Mouse (Mus musculus) adrenal gland, adult 18-20 months (tissue): Measurements from ENCODE around the gene Ric1. TPM values are rescaled to one million over a fixed set of nuclear protein-coding genes. Genes with fewer than 3 reads are reported as not detected.

Source experiments
- DNase-seq, 2 experiments: peaks; one replicate each; pipeline ENCODE4 v3.0.0; 2021 to 2022; ENCODE audit warnings: low spot score in 2 of 2
- long read RNA-seq, 2 experiments: library from polyadenylated mRNA; stranded (forward); transcript quantifications; one replicate each; pipeline ENCODE4 v2.0.0; 2021
- total RNA-seq, 2 experiments: library from RNA; stranded (reverse); gene quantifications; 1 replicate in 1 of 2; 2 replicates in 1 of 2; pipeline ENCODE4 v1.2.3; 2021

Gene Ric1
- 10 to 100 TPM; 30.2 to 34.3 TPM for total RNA-seq
- long read RNA-seq, experiment 1, full-length matches to known transcripts: 2 of 4 reads
- long read RNA-seq, experiment 1, partial matches to known transcripts: 0 of 4 reads
- long read RNA-seq, experiment 1, other reads (novel, unspliced or antisense): 2 of 4 reads
- long read RNA-seq, experiment 2, full-length matches to known transcripts: 1 of 5 reads
- long read RNA-seq, experiment 2, partial matches to known transcripts: 2 of 5 reads
- long read RNA-seq, experiment 2, other reads (novel, unspliced or antisense): 2 of 5 reads

DNA sequence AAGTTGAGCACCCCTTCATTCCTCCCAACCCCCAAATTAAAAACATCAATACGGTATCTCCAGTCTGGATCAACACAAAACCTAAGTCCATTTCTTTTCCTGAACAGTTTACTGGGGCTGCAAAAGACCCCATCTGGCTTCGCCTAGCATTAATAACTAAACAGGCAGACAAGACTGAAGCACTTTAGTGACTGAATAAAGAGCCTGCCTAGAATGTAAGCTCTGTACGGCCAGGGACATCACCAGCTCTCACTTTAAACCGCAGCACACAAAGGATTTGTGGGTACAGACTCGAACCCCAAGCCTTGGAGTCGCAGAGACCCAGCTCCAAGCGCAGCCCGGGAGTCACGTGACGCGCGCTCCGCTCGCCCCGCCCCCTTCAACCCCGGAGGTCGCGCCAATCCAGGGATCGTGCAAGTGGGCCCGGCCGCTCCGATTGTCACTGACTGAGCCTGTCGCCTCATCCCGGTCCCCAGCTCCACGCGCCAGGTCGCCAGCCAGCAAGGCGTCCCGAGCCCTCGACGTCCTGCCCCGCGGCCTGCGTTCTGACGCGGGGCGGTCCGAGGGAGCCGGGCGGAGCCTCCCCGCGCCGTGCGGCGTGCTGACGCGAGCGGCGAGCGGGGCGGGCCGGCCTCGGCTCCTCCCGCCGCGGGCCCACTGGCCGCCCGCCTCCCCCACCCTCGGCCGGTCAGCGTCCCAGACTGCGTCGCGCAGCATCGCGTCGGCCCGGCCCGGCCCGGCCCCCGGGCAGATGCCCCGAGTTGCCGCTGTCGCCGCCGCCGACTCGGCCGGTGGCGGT, at the start of gene Ric1:
Gene Ric1 (plus strand): TSS at position 646 of the 799 bp plus-strand sequence.
- DNase-seq: peak; percentile 87 to 90

DNA sequence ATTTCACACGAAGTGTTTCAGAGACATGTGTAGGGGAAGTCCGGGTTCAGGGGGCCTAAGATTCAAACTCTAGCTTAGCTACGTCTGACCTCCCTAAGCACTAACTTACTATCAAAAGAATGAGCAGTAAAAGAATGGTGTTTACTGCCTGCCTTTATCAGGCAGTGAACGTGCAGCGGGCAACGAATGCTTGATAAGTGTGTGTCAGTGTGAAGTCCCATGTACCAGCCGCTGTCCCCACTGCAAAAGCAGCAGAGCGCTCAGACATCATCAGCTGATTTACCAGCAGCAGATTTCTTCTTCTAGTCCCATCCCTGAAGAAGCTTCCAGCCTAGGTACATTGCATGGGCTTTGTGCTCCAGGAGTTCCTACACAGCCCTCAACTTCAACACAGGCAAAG, 49.7 kb upstream of the Ric1 start:
- no peak for DNase-seq

DNA sequence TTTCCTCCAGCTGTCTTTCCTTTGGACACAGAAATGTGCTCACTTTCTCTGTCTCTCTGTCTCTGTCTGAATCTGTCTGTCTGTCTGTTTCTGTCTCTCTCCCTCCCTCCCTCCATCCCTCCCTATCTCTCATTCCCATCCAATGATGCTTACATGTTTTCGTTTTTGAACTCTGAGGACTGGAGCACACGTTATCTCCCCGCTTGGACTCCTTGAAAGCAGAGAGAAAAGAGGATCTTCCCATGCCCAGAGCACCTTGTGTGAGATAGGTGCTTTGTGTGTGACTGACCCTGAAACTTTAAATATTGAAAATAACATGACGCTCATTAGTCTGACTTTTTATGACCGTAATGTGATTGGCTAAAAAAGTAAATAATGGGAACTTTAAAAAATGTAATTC, 49.1 kb upstream of the Ric1 start:
- DNase-seq: no peak

DNA sequence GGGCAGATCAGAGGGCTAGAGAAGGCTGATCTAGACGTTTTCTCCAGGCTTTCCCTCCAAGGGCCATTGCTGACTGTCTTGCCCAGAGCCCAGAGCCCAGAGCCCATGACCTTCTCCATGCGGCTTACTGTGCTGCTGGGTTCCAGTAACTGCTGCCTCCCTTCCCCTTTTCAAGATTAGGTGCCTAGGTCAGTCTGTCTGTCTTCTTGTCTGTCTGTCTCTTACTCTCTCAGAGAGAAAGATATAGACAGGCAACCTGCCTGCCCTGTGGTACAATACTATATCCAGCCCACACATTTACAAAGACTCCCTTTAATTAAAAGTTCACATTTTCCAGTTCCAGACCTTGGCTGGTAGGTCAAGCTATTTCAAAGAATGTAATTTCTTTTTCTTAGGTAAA, 47.3 kb upstream of the Ric1 start:
- DNase-seq: no peak

DNA sequence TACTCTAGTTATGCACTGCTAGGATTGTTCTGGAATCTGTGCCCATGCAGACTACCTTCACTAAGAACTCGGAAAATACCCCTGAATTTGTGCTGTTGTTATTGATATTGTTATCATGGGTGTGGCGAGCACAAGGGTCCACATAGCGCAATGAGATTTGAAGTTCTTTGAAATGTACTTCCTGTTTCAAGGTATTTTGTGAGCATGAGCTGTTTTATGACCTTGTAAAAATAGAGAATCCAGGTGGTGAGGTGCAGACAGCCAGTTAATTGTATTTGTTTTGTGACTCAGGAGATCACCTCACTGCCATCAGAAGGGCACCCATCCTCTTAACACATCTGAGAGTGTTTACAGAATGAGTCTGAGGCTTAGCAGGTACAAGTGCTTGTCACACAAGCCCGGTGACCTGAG, 46.9 kb upstream of the Ric1 start:
- DNase-seq: no peak

DNA sequence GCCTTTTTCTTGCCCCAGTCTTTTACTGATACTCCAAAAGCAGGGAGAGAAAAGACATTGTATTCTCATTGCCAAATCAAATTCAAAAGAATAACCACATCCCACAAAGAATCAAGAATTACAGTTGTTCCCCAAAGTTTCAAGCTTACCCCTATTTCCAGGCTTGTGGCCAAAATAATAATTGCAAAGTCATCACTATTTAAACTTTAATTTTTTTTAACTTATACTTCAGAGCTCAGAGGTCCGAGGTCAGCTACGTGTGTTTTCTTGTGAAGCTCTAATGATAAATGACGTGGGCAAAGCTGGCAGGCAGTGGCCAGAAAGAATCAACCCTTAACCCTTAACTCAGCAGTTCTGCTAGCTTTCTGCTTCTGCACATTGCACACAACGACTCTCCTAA, 43.5 kb upstream of the Ric1 start:
- DNase-seq: no peak

DNA sequence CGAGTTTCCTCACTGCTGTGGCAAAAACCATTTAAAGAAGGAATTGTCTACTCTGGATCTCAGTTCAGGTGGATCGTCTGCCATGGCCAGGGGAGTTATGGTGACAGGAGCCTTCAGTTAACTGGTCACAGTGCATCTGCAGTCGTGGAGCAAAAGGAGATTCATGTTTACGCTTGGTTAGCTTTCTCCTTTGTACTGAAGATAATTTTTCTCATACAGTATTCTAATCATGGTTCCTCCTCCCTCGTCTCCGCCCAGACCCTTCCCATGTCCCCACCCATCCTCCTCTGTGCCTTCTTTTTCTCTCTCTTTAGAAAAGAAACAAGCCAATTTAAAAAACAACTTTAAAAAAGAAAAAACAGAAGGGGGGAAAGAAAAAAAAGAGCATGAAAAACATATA, 40.5 kb upstream of the Ric1 start:
- no peak for DNase-seq

DNA sequence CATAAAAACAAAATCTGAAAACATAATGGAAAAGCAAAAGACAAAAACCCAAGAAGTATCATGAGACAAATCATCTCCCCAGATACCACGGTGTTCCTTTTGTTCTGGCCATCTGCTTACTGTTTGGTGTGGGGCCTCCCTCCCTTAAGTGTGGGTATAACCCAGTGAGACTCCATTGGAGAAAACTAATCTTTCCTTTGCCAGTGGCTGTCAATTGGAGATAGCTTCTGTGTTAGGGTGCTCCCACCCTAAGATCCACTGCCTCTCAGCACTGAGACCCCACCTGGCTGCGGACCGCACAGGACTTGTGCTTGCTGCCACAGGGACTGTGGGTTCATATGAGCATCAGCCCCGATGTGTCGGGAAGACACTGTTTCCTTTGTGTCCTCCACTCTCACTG, 39.9 kb upstream of the Ric1 start:
- no peak for DNase-seq

DNA sequence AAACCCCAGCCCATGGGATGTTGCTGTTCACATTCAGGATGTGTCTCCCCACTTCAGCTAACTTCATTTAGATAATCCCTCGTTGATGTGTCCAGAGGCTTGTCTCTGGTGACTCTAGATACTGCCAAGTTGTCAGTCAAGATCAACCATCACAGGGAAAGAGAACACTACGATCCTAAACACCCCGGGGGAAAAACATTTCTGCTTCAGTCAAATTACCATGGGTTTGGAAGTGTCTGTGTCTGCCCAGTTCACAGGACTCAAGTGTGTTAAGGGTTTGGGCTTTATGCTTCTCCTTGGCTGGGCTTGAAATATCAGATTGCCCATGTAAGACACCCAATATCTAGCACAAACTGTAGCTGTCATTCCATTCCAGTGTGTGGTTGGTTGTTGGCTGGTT, 39.4 kb upstream of the Ric1 start:
- DNase-seq: no peak

DNA sequence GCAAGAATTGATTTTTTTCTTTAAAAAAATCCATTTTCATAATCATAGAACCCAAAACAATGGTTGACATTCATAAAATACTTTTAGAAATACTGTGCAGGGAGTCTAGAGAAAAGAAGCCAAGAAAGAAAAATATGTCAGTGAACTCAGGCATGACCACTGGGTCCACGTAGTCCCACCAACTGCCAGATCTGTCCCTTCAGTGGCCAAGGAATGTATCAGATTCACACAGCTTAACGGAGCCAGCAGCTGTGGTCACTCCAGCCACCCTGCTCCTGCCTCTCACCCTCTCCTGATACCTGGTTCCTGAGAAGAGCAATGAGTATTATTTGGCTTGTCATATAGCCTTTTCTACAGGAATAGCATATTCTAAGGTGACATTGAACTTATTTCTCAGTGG, 38.7 kb upstream of the Ric1 start:
- no peak for DNase-seq

DNA sequence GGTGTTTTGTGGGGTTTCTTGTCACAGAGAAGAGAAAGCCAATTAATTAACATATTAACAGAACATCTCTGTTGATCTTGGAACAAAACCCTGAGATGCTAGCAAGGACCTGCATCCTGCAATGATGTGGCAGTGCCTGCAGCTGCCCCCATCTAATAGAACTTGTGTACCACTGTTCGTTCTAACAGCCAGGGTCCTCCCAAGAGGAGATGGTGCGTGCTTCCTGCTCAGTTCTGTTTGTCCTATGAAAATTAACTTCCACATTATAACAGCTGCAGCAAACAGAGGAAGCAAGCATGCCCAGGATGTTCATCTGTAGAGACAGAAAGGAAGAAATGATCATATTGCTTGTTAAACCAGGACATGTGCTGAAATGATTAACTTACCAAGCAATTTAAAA, 37.5 kb upstream of the Ric1 start:
- DNase-seq: no peak

DNA sequence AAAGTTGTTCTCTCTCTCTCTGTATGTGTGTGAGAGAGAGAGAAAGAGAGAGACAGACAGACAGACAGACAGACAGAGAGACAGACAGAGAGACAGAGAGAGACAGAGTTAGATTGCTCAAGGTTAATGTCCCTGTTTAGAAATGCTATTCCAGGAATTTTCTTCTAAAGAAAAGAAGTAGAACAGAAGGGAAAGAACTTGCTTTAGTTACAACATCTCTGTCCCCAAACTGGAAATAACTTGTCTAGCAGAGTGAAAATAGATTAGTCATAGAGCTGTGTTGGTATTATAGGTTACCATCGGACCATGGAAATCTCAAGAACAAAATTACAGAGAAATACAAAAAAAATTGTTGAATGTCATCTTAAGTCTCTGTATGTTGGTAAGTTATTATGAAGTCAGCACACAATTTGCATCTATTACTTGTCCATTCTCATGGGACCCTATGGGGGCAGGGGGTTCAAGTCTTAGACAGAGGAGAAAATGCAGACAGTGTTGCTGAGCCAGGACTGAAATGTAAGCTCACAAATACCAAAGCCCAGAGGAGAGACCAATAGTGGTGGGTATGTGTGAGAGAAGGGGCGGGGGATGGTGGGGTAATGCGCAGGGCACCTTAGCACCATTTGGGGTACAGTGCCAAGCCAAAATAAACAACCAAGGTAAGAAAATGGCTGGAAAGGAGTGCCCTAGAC, 36.7 kb upstream of the Ric1 start:
- no peak for DNase-seq

DNA sequence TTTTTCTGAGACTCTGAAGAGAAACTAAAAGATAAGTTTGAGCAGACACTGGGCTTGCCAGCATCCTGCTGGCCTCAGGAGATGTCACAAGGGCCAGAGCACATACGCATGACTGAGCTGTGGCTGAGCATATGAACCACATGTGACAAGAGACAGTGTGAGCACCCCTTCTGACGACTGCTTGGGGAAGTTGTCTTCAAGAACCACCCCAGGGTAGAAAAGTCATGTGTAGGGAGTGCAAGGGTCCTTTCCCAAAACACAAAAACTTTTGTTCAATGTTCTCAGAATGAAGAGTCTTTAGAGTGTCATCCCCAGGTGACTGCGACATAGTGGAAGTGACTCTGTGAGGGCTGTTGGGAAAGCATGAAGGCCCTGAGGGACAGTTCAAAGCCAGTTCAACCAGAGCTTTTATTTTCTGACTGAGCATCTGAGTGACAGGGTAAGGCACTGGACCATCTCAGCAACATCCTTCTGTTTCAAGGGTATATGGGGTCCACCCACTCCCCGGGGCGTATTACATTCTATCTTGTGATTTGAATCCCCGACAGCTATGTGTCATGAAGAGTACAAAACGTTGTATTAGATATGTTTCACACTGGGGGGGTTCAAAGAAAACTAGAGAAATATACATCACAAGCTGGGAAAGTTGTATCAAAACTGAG, 35.4 kb upstream of the Ric1 start:
- no peak for DNase-seq

DNA sequence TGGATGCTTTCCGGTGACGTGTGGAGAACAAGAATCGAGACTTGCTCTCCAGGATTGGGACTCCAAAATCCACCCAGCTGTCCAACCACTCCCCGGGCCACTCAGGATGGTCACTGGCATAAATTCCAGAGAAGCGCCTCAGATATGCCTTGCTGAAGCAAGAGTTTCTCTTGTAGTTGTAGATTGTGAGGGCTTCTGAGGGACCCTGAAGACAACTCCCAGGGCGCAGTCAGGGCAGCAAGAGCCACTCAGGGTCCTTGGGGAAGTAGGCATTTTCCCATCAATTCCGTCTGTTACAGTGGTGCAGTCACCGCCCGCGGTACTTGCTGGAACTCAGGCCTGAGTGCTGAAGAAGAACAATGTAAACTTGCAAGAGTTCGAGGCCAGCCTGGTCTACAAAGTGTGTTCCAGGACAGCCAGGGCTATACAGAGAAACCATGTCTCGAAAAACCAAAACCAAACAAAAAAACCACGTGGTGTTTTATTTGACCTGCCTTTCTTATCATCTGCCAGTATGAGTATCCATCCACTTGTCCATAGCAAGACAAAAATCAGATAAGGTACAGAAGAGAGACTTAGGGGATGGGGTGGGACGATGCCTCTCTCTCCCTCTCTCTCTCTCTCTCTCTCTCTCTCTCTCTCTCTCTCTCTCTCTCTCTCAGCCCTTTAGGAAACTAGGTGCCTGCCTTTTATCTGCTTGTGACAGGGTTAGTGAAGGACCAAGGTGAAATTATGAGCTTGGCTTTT, 34.6 kb upstream of the Ric1 start:
- no peak for DNase-seq

DNA sequence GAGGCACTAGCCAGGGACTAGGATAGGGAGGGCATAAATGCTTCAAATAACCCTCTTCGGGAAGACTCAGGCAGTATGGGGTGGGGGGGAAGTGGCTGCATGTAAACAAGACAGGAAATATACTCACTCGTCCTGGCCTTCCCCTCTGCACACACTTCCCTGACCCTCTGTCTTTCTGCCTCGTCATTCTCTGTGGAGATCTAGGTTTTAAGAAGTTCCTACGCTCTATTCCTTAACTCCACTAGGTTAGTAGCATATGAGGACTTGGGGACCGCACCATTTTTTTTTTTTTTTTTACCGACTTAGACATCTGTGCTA, 34.0 kb upstream of the Ric1 start:
- DNase-seq: no peak

DNA sequence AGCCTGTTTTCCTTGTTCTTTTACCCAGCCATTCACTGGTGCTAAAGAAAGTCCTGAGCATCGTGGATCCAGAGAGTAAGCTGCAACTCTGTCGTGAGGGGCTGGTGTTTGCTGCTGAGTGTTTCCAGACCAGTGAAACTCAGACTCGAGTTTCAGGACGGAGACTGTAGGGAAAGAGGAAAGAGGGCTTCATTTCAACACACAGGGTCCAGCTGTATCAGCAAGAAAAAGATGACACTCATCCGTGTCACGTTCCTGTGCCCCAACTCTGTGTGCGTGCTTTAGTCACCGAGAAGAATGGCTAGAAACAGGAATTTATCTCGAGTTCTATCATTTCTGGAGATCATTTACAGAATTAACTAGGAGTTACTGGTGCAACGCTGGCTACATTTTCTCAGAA, 33.7 kb upstream of the Ric1 start:
- DNase-seq: no peak

DNA sequence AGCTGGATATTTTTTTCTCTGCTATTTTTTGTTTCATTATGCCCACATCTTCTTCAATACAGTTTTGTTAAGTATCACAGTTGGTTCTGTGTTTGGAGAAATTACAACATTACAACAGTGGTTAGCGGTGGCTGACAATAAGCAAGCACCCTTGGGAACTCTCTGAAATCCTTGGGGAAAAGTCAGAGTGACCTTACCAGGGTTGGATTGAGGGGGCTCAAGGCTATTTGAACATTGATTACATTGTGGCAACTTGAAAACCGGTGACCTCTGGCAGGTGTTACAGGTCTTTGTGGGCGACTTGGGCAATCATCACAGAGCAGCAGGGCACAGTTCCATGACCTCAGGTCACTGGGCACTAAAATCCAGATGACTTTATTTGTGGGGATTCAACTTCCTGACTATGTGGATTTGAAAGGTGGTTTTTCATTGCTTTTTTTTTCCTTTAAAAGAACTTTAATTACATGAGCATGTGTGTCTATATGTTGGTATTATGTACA, 32.2 kb upstream of the Ric1 start:
- DNase-seq: no peak

DNA sequence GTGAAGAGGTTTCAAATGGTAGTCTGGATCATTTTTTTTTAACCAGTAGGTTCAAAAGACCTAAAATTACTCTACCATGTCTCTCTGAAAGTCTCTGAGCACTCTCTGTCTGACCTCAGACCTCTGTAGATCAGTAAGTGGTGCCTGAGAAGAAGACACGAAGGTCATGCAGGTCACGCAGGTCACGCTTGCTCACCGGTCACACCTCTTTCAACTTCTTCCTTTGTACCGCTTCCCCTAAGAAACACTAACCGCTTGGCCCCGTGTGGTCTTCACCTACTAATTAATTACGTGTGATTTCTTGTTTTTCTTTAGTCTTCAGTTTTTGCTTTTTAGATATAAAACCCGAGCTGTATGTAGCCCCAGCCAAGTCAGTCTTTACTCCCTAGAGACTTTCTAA, 30.6 kb upstream of the Ric1 start:
- DNase-seq: no peak

DNA sequence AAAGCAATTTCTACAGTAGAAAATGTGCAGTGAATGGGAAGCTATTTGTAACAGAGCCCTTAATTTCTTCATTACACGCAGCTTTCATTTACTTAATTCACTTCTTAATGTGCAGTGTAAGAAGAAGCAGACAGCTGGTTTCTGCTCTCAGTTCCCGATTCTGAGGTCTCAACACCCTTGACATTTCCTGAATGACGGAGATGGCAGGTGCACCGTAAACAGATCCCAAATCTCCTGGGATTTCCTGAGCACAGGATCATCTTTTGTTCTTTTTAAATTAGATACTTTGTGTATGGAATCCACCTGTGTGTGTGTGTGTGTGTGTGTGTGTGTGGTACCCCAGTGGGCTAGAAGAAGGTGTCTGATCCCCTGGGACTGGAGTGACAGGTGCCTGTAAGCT, 27.6 kb upstream of the Ric1 start:
- DNase-seq: no peak

DNA sequence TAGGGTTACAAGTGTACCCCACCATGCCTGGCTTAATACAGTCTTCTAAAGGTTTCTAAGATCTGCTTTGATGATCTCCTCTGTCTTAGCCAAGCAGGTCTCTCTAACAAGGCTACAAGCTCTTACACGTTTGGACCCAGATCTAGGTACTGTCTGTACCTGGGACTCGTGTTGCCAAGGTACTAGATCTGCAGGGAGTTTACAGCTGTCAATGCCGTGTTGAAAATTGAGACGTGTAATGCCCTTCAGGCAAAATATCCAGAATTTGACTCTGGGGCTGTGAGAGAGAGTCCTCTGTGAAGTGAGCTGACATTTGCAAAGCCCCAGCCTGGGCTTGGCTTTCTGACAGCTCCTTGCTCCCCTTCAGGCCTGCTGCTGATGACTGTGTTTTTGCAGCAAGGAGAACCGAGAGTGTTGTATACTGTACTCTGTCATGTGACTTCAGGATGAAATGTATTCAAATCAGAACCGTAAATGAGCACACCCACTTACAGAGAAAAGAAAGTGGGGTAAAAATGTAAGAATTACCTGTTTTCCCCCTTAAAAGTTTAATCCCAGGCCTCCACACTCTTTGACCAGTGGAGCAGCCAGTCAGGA, 26.0 kb upstream of the Ric1 start:
- DNase-seq: no peak
